Mouse (Mus musculus): ENCODE data around the gene Ano4.
A peak's percentile ranks its signal among the peaks of the same experiment; 100 is the strongest.

The Ano4 gene

GRCm38 (mm10) chr10:89344491-89345195, at the start of gene Ano4:
TSS of gene Ano4 (minus strand) at chr10:89344762.
- DNase-seq: no peak

- no peak for DNase-seq
These were observed 48.1 kb upstream of the Ano4 start for GRCm38 (mm10) chr10:89392687-89393086.

- no peak for DNase-seq
These were observed 47.1 kb upstream of the Ano4 start for GRCm38 (mm10) chr10:89391571-89392163.

GRCm38 (mm10) chr10:89386461-89386860, 41.9 kb upstream of the Ano4 start:
- no peak for DNase-seq

- DNase-seq: peak; percentile 76
These were observed 38.9 kb upstream of the Ano4 start for GRCm38 (mm10) chr10:89383462-89383861.

DNA sequence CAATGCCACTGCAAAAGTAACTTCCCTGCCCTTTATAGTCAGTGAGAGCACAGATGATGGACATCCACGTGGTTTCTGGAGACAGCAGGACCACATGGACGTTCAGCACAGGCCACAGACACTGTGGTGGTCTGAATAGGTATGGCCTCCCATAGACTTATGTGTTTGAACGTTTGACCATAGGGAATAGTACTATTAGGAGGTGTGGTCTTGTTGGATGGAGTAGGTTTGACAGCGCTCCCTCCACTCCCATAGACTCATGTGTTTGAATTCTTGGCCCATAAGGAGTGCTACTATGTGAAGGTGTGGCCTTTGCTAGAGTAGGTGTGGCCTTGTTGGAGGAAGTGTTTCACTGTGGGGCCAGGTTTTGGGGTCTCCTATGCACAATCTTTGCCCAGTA, 33.2 kb upstream of the Ano4 start:
- DNase-seq: no peak

DNA sequence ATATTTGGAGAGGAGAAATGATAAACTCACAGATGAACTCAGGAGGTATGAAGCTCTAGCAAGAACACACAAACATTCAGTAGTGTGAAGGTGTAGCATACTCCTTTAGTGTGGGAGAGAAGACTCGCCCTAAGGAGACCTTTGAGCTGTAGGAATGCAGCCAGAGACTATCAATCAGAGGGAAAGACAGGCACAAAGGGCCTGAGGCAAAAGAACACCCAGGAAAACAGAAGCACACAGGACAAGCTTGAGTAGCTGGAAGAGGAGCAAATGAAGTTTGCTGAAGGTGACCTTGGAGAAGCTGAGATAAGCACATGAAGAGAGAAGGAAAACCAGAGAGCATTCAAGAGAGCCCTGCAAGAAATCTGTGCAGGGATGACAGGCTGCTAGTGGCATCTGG, 25.5 kb upstream of the Ano4 start:
- no peak for DNase-seq

DNA sequence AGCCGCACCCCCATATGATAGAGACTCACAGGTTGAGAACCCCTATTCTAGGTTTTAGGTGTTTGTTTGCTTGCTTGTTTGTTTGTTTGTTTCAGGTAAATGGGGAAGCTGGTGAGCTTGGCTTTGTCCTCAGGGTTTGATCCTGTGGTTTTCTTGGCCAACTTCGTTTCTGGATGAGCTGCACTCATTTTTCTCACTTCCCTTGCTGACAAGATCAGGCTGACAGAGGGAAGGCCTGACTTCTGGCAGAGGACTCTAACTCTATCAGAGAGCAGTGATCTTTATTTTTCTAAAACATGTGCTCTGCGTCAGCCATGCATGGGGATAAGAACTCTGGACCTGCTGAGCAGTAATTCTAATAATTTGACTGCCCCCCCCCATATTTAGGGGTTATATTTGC, 14.4 kb upstream of the Ano4 start:
- DNase-seq: no peak

GRCm38 (mm10) chr10:89354639-89355038, 10.1 kb upstream of the Ano4 start:
- DNase-seq: no peak

GRCm38 (mm10) chr10:89351416-89351815, 6.9 kb upstream of the Ano4 start:
- no peak for DNase-seq

DNA sequence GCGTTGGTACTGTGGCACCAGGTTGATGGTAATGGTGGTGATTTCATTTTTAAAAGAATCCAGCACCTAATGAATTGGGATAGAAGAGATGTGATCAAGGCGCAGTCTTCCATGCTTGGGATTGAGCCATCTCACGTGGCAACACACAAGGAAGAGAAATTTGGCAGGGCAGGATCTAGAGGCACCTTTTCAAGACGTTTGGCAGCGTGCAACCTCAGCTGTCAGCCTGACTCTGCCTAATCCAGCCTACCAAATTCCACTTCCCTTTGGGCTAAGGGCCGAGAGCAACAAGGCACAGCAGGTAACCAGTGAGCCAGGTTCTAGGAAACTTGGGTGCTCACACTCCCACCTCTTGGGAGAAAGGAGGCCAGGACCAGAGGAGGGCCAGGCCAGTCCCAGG, 1.0 kb upstream of the Ano4 start:
- no peak for DNase-seq

DNA sequence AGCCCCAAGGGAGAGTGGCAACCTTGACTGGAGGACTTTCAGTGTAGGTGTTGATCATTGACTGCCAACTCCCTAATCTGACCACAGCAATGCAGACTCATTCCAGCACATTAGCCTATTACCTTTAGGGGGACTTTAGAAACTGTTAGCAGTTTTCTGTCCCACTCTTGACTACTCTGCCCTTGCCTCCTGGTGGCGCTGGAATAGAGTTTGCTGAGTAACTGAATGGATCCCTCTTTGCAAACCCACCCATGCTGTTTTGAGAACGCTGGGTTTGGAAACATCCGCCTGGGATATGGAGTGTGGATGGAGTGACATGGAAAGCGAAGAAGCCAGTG, 603 bp upstream of the Ano4 start:
- DNase-seq: no peak

DNA sequence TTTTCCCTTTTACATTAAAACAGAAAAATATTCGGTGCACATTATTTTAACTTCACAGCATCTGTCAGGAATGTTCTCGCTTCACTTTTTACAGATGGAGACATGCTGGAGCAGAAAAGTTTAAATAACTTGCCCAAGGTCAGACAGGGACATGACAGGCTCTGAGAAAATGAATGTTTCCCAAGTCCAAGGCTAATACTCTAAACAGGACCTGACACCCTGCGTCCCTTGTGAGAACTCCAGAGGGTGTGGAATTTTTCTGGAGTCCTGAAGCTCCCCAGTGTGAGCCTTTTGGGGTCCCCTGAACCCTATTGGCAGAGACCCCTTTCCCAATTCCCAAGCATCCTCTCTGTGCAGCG, 451 bp downstream of the Ano4 start:
- DNase-seq: no peak

DNA sequence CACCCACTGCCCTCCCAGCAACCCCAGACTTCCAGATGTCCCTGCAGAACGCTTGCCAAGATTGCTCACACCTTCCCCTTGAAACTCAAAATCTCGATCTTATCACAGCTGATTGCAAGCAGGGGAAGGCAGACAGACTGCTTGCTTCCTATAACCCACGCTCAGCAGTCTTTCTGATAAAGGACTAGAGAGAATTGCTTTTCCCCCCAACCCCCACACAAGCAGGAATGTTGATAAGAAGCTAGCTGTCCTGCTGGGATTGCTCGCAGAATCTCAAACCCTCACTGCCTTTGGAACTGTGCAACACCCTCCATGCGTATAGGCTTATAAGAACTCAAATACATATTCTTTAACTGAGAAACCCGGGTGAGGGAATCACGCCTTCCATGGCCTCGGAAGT, 846 bp downstream of the Ano4 start:
- DNase-seq: no peak

DNA sequence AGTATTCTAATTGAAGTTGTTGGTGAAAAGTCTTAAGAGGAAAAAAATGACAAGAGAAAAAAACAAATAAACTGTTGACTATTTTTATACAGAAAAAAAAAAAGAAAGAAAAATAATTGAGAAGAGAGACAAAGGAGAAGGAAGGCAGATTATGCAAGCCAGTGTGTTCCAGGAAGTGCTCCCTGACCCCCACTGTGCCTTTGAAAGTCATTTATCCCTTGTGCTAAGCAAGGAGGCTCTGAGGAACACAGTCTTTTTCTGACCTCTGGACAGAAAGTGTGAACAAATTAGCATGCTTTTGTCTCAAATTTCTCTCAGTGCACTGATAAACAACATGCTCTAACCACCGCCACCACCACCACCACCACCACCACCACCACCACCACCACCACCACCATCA, 14.3 kb downstream of the Ano4 start:
- no peak for DNase-seq

- no peak for DNase-seq
These were observed 14.8 kb downstream of the Ano4 start for GRCm38 (mm10) chr10:89329806-89330205.

DNA sequence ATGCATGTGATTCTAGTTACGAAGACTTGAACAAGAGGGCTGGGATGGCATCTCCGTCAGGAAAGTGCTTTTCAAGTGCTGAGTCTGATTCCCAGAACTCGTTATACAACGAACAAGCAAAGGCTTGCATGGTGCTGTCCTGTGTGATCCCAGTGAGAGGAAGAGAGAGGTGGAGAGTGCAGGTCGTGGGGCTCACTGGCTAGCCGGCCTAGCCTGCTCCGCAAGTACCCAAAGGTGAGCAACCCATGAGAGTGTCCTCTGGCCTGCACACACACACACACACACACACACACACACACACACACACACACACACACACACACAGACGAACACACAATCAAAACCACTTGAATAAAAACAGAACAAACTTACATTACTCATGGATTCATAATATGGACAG, 15.7 kb downstream of the Ano4 start:
- DNase-seq: no peak

DNA sequence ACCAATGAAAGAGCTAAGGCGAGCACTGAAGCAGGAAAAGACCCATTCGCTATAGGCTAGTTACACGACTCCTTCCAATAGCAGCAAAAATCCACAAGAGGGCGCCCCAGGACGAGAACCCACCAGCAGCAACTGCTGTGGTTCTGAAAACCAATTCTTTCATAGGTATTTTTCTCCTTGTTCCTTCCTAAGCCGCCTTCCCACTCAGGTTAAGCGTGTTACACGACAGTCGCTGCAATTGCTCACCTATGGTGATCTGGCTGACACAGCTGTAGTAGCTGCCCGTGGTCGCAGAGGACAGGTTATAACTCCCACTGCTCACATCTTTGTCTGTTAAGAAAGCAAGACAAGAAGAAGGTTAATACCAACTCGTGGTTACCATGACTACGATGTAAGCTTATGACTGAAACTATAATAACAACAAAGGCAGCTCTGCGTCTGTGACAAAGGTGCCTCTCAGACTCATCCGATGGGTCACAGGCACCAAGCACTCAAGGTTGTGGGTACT, 17.5 kb downstream of the Ano4 start:
- peak; percentile 65 for DNase-seq

DNA sequence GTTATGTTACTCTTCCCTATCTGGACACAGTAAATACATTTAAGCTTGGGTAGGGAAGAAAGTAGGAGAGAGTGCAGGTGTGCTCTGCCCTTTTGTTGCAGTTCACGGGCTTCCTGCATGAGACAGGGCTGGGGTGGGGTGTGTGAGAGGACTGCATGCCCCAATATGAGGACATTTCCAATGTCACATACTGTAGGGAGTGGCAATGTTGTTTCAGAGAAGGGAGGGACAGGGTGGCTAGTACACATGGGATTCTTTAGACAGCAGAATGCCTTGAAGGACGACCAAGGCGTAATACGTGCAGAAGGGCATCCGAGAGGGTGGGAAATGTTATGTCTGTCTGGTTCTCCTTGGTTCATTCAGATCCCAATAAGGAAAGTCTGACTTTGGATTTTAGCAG, 18.2 kb downstream of the Ano4 start:
- no peak for DNase-seq

- no peak for DNase-seq
These were observed 37.0 kb downstream of the Ano4 start for GRCm38 (mm10) chr10:89307566-89307965.

- DNase-seq: no peak
These were observed 44.2 kb downstream of the Ano4 start for GRCm38 (mm10) chr10:89300346-89300745.

- no peak for DNase-seq
These were observed 51.8 kb downstream of the Ano4 start for GRCm38 (mm10) chr10:89292784-89293183.

DNA sequence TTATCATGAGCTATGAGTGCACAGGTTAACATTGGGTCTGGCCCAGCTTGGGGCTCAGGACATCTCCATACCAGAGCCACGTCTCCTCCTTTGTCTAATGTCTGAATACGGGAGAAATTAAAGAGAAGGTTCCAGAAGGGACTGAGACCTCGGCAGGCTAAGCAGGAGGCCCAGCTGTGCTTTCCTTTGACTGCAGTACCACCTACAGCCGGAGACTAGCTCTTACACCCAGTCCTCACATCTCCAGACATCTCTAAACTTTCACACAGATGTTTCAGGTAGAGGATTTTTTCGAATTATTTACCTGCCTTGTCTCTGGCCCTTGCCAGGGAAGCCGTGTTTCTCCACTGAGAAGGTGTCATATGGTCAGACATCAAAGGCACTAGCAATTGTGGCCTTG, 53.9 kb downstream of the Ano4 start:
- no peak for DNase-seq

DNA sequence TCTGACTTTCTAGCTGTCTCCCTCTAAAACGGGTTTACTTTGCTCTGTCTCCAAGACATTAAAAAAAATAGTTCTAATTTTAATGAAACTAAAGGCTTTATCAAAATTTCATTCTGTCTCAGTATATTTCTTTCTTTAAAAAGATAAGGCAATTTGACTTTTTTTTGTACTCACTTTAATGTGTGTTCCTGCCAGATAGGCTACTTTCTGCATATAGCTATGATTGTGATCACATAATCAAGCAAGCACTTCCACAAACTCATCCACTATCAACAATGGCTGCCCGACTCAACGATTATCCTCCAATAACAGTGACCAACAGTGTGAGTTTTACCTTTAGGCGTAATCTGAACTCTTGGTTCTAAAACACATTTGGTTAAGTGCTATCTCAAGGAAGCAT, 55.3 kb downstream of the Ano4 start:
- DNase-seq: no peak

DNA sequence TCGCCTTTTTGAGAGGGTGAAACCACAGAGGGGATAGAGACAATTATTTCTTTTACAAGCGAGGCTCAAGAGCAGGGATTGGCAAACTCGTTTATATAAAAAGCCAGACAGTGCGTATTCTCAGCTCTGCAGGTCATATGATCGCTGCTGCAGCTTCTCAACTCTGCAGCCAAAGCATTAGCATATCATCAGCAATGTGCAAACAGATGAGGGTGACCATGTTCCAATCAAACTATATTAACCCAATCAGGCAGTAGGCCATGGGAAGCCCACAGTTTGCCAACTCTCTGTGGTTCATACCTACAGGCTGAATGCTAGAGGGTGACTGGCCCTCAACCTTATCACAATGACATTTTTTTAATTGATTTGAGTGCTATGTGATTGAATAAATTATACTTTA, 64.2 kb downstream of the Ano4 start:
- DNase-seq: no peak
